Mouse (Mus musculus): ENCODE data around the gene Prame.
"Not testable (repeated sequence)": the region's sequence is repeated elsewhere in the genome, so short reads cannot be mapped to it uniquely, and the experiment has no call there.

Gene Prame

GRCm38 (mm10) chrX:135627605-135628004 lies at the start of gene Prame:
Gene Prame (minus strand): TSS chrX:135627705.
- POLR2A ChIA-PET, result no interaction called here
- CTCF ChIA-PET, result no interaction called here

- CTCF ChIA-PET, result interaction anchor here in 1 of 4 experiments (0.7 kb wide), 1 partner anchor 101 kb away, joined by 3 read pairs; no protein-coding TSS in a partner anchor
- POLR2A ChIA-PET, result no interaction called here
Observed at GRCm38 (mm10) chrX:135652173-135652772, 24.8 kb upstream of the Prame start.

GRCm38 (mm10) chrX:135601298-135602029 lies 26.0 kb downstream of the Prame start:
- CTCF ChIA-PET, result interaction anchor here in 3 of 4 experiments (0.6 to 1.5 kb wide), 5 partner anchors 14 to 576 kb away, joined by 3 to 4 read pairs (median 3); partner anchors contain the start of genes Armcx5 (in 1 of the 3) and Gprasp1 (in 1 of the 3)
- POLR2A ChIA-PET, result not testable (repeated sequence)

GRCm38 (mm10) chrX:135598677-135599076 lies 28.8 kb downstream of the Prame start, which contains the start of gene Nxf7:
Gene Nxf7 (minus strand): TSS chrX:135598777.
- ChIA-PET CTCF (no interaction called here), POLR2A (interaction anchor here in 1 of 4 experiments (1.7 kb wide), 1 partner anchor 25 kb away, joined by 5 read pairs; no protein-coding TSS in a partner anchor)

- POLR2A ChIA-PET, result interaction anchor here in 1 of 4 experiments (1.7 kb wide), 1 partner anchor 24 kb away, joined by 5 read pairs; no protein-coding TSS in a partner anchor
- CTCF ChIA-PET, result interaction anchor here in 1 of 4 experiments (0.5 kb wide), 1 partner anchor 1409 kb away, joined by 9 read pairs; no protein-coding TSS in a partner anchor
Observed at GRCm38 (mm10) chrX:135598096-135598495, 29.4 kb downstream of the Prame start.

- ChIA-PET POLR2A (no interaction called here), CTCF (no interaction called here)
Observed at GRCm38 (mm10) chrX:135576412-135576811, 51.1 kb downstream of the Prame start.

- CTCF ChIA-PET, result not testable (repeated sequence)
- POLR2A ChIA-PET, result interaction anchor here in 1 of 4 experiments (2.5 kb wide), 1 partner anchor 23 kb away, joined by 5 read pairs; the partner anchor contains the start of gene Nxf7
Observed at GRCm38 (mm10) chrX:135574958-135575628, 52.4 kb downstream of the Prame start.

- ChIA-PET CTCF (interaction anchor here in 1 of 4 experiments (0.6 kb wide), 1 partner anchor 14 kb away, joined by 3 read pairs; no protein-coding TSS in a partner anchor), POLR2A (interaction anchor here in 1 of 4 experiments (2.5 kb wide), 1 partner anchor 23 kb away, joined by 5 read pairs; the partner anchor contains the start of gene Nxf7)
Observed at GRCm38 (mm10) chrX:135574261-135574957, 53.1 kb downstream of the Prame start.

- CTCF ChIA-PET, result interaction anchor here in 1 of 4 experiments (0.7 to 0.9 kb wide), 2 partner anchors 32 to 406 kb away, joined by 3 read pairs; no protein-coding TSS in a partner anchor
- POLR2A ChIA-PET, result not testable (repeated sequence)
Observed at GRCm38 (mm10) chrX:135569467-135569866, 58.0 kb downstream of the Prame start.

- POLR2A ChIA-PET, CTCF ChIA-PET: not testable (repeated sequence)
Observed at GRCm38 (mm10) chrX:135564934-135565333, 62.6 kb downstream of the Prame start.
